Mouse (Mus musculus) bone marrow macrophage, adult 2 months (primary cell): Measurements from ENCODE around the gene Lemd1.

Experiments used
- CTCF ChIP-seq: IDR thresholded peaks from 2 replicates; pipeline ENCODE4 v1.5.1; 2012; ENCODE audit warnings: low read depth, mild to moderate bottlenecking, low read length, moderate library complexity
- POLR2A ChIP-seq: IDR thresholded peaks from 2 replicates; pipeline ENCODE4 v1.6.1; 2012; ENCODE audit warnings: mild to moderate bottlenecking, low read depth, low read length, borderline replicate concordance

DNA sequence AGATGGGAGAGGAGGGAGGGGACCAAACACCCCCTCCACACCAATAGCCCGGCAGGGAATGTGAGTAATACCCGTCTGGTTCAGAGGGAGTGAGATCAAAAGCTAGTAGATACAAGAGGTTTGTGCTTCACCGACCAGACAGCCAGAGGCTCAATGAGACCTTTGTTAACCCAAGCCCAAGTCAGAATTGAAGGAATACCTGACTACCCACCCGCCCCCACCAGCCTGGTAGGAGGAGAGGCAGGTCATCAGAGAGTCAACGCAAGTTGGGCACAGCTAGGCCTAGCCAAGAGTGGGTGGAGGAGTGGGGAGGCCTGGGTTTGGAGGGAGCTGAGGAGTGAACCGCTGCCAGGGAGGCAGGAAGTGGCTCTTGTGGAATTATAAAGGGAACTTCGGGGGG, 5.1 kb downstream of the Lemd1 start:
- TF ChIP-seq POLR2A (no peak), CTCF (no peak)
